9 mouse cellular contexts compared by ENCODE assay signal in the genomic region with DNA sequence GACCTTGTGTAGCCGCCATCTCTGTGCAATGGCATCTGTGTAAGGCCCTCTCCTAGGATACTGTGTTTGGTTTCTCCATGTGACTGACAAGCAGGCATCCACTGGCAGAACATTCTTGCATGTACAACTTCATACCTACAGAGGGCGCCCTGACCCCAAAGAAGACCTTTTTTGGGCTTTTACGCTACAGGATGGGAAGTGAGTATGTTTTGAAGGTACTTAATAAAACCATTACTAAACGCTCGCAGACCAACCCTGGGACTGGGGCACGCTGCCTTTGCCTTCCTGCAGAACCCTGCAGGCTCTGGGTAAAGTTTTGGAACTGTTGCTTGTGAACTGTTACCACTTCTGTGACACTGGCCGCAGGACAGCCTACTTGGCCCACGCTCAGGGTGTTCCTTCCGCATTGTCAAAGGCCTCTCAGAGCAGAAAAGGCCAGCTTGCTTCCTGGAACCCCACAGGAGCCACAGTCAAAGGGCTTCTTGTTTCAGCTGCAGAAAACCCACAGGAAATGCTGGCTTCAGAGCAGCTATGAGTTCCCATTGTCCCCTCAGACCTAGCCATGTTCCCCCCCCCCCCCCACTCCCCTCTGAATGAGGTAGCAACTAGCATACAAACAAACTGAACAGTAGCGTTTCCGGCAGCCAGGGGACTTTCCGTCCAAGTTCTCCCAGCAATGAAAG. TPM values are rescaled to one million over a fixed set of nuclear protein-coding genes. Genes with fewer than 3 reads are reported as not detected.
A peak's percentile ranks its signal among the peaks of the same experiment; 100 is the strongest.
DNase-seq lines count a peak whose midpoint lies in the region; ATAC-seq and TF ChIP-seq lines count a peak whose summit lies in the region.
"Had no signal": no experiment of that assay in that cellular context is flagged by ENCODE, and none has a peak within 500 bp of the region (broad histone marks: within the 10 kb centered on the region; RNA-seq: fewer than 3 reads in every experiment).

No protein-coding gene starts in this region.

- no peaks in the 10 kb centered on the region for H3K9me3 ChIP-seq in hindbrain, embryonic 16.5 days (ENCODE audit: control insufficient read depth, low read length)

- ATAC-seq in activated CD4-positive, CD25-positive, alpha-beta regulatory T cell, adult 4 months, result peak; percentile 66
- peak; percentile 91 for ATAC-seq in hindbrain, embryonic 16.5 days
- no peak for ATAC-seq in erythroblast, adult 5-6 weeks (replicated peaks; ENCODE audit: low FRiP score, poor library complexity, severe bottlenecking)

- peak; percentile 77 for TF ChIP-seq CTCF in gastrocnemius, adult 2 months (IDR thresholded peaks at IDR 0.05)

- DNase-seq in cerebellum, postnatal 10 days, result peak; percentile 76 to 83
- DNase-seq in gastrocnemius, adult 2 months, result peak; percentile 75
- peak; percentile 36 to 45 for DNase-seq in left cerebral cortex, adult 18-20 months (ENCODE audit: low spot score in 2 of 2)
- DNase-seq in lung, postnatal 25 days (ENCODE audit: low spot score), result peak; percentile 78
- DNase-seq in right cerebral cortex, adult 18-20 months, result peak; percentile 69

- H3K4me2 ChIP-seq in hindbrain, embryonic 16.5 days (ENCODE audit: low read length), result peak overlapping the region; percentile 8; the same call in 1 of the 2 replicates

- no peaks in the 10 kb centered on the region for H3K27me3 ChIP-seq in hindbrain, embryonic 16.5 days (replicated peaks; ENCODE audit: control insufficient read depth, insufficient read depth, low read length)

- H3K4me3 ChIP-seq in gastrocnemius, adult 2 months, result peak overlapping the region; percentile 62
- H3K4me3 ChIP-seq in hindbrain, embryonic 16.5 days (ENCODE audit: low read length), result no peak overlapping the region
- H3K4me3 ChIP-seq: myocyte had no signal

- H3K9ac ChIP-seq in hindbrain, embryonic 16.5 days (ENCODE audit: low read depth, low read length), result no peak overlapping the region

- intact Hi-C loops in gastrocnemius, adult 2 months (cut with DNase I), result loop anchor here (5.0 to 10.0 kb wide), 2 partner anchors 100 to 498 kb away; a partner anchor contains a TSS

- 28% methylated on average over 12 of the region's 12 CpGs for WGBS in hindbrain, embryonic 16.5 days

- H3K4me1 ChIP-seq in hindbrain, embryonic 16.5 days (ENCODE audit: control insufficient read depth, insufficient read depth, low read depth, low read length), result peaks cover 4% of the 10 kb centered on the region

- H3K27ac ChIP-seq in gastrocnemius, adult 2 months, result peak overlapping the region; percentile 81
- peak overlapping the region; percentile 74 for H3K27ac ChIP-seq in hindbrain, embryonic 16.5 days (ENCODE audit: low read depth, low read length)

- no peaks in the 10 kb centered on the region for H3K36me3 ChIP-seq in hindbrain, embryonic 16.5 days (ENCODE audit: control insufficient read depth, insufficient read depth, low read length)

RNA-seq across cellular contexts. Expression of a gene that starts 13.1 kb away (rescaled TPM):
- under 1 TPM; 0.37 to 0.56 TPM for polyA plus RNA-seq in activated CD4-positive, CD25-positive, alpha-beta regulatory T cell, adult 4 months (2017; shearing (Covaris generic))
- 1 to 10 TPM in 1 of 2 experiments, under 1 TPM in 1; 0.84 to 1.3 TPM for total RNA-seq in gastrocnemius, adult 2 months (2021)
- polyA plus RNA-seq in hindbrain, embryonic 16.5 days (2015; fragmentation: Nextera tagmentation; extraction: Ambion mirVana), result 2.0 and 2.6 TPM in 2 replicates
- 1 to 10 TPM; 1.6 to 1.9 TPM for total RNA-seq in left cerebral cortex, adult 18-20 months (2021)
- total RNA-seq in erythroblast, adult 5-6 weeks (2015; ENCODE audit: low replicate concordance), result not detected in 2 replicates
- total RNA-seq in erythroblast, adult 5-6 weeks (2017; ENCODE audit: low replicate concordance), result 1.3 and 1.6 TPM in 2 replicates

RNA-seq across cellular contexts. Expression of a gene that starts 54.3 kb away (rescaled TPM):
- polyA plus RNA-seq in activated CD4-positive, CD25-positive, alpha-beta regulatory T cell, adult 4 months (2017; shearing (Covaris generic)), result 10 to 100 TPM; 67.9 to 73.2 TPM
- 10 to 100 TPM; 74.2 to 82.9 TPM for total RNA-seq in gastrocnemius, adult 2 months (2021)
- polyA plus RNA-seq in hindbrain, embryonic 16.5 days (2015; fragmentation: Nextera tagmentation; extraction: Ambion mirVana), result 210 and 220 TPM in 2 replicates
- 100 to 1,000 TPM; 181 to 182 TPM for total RNA-seq in left cerebral cortex, adult 18-20 months (2021)
- total RNA-seq in erythroblast, adult 5-6 weeks (2015; ENCODE audit: low replicate concordance), result 20.1 and 23.4 TPM in 2 replicates
- 6.9 and 10.6 TPM in 2 replicates for total RNA-seq in erythroblast, adult 5-6 weeks (2017; ENCODE audit: low replicate concordance)
